Mouse (Mus musculus) telencephalon, adult 2 months (tissue): ENCODE results near the gene Pip5kl1.

Experiments
- DNase-seq: peaks from one replicate; pipeline ENCODE4 v3.0.0-alpha.2; 2011; ENCODE audit warnings: low read depth, low spot score

Gene Pip5kl1

GRCm38 (mm10) chr2:32610610-32611229, 36.1 kb downstream of the Pip5kl1 start:
- no peak for DNase-seq

GRCm38 (mm10) chr2:32612274-32612673, 37.7 kb downstream of the Pip5kl1 start:
- no peak for DNase-seq

- DNase-seq: no peak
Measured at GRCm38 (mm10) chr2:32617109-32617508, 42.5 kb downstream of the Pip5kl1 start.

GRCm38 (mm10) chr2:32617601-32618000, 43.0 kb downstream of the Pip5kl1 start:
- DNase-seq: no peak

- DNase-seq: no peak
Measured at GRCm38 (mm10) chr2:32618051-32618450, 43.5 kb downstream of the Pip5kl1 start.

- DNase-seq: no peak
Measured at GRCm38 (mm10) chr2:32620682-32621516, 46.3 kb downstream of the Pip5kl1 start.

- no peak for DNase-seq
Measured at GRCm38 (mm10) chr2:32621517-32621859, 46.9 kb downstream of the Pip5kl1 start, which contains the start of gene Ak1. Ak1 (plus strand) TSS chr2:32621758.

- no peak for DNase-seq
Measured at GRCm38 (mm10) chr2:32624111-32624748, 49.6 kb downstream of the Pip5kl1 start.

- DNase-seq: peak; percentile 91
Measured at GRCm38 (mm10) chr2:32625212-32625872, 50.7 kb downstream of the Pip5kl1 start.

GRCm38 (mm10) chr2:32625873-32626694, 51.5 kb downstream of the Pip5kl1 start:
- DNase-seq: peak; percentile 66

GRCm38 (mm10) chr2:32627266-32628043, 52.9 kb downstream of the Pip5kl1 start:
- DNase-seq: no peak

GRCm38 (mm10) chr2:32628044-32628550, 53.5 kb downstream of the Pip5kl1 start:
- no peak for DNase-seq

- no peak for DNase-seq
Measured at GRCm38 (mm10) chr2:32628729-32629128, 54.1 kb downstream of the Pip5kl1 start.

- no peak for DNase-seq
Measured at GRCm38 (mm10) chr2:32629276-32629976, 54.8 kb downstream of the Pip5kl1 start.

- DNase-seq: no peak
Measured at GRCm38 (mm10) chr2:32630036-32630435, 55.4 kb downstream of the Pip5kl1 start.

GRCm38 (mm10) chr2:32631046-32631445, 56.4 kb downstream of the Pip5kl1 start:
- no peak for DNase-seq

GRCm38 (mm10) chr2:32631737-32632394, 57.3 kb downstream of the Pip5kl1 start:
- DNase-seq: no peak
